Mouse (Mus musculus): Measurements from ENCODE around the gene Usp21. TPM values are rescaled to one million over a fixed set of nuclear protein-coding genes. Genes with fewer than 3 reads are reported as not detected.

Usp21 gene
- polyA plus RNA-seq (2015; fragmentation: Nextera tagmentation; extraction: Ambion mirVana), result 27.7 and 43.9 TPM in 2 replicates

GRCm38 (mm10) chr1:171287136-171288081, at the start of gene Usp21:
Gene Usp21, minus strand, starts transcription at chr1:171287991.

GRCm38 (mm10) chr1:171328839-171329432, 41.1 kb upstream of the Usp21 start, which contains the start of gene Dedd:
Gene Dedd, plus strand, starts transcription at chr1:171329145.

GRCm38 (mm10) chr1:171294298-171295062, 6.7 kb upstream of the Usp21 start, which contains the start of gene Ufc1:
Gene Ufc1, minus strand, starts transcription at chr1:171295024.

GRCm38 (mm10) chr1:171280916-171281527, 6.8 kb downstream of the Usp21 start, which contains the start of gene Ppox:
Gene Ppox, minus strand, starts transcription at chr1:171281186.

GRCm38 (mm10) chr1:171269848-171270572, 17.8 kb downstream of the Usp21 start, which contains the start of gene B4galt3:
Gene B4galt3, plus strand, starts transcription at chr1:171270328.

GRCm38 (mm10) chr1:171250680-171251593, 36.9 kb downstream of the Usp21 start, which contains the start of gene Ndufs2:
Gene Ndufs2, minus strand, starts transcription at chr1:171251388.

GRCm38 (mm10) chr1:171249913-171250600, 37.7 kb downstream of the Usp21 start, which contains the start of gene Adamts4:
Gene Adamts4, plus strand, starts transcription at chr1:171250421.

GRCm38 (mm10) chr1:171234126-171234525, 53.7 kb downstream of the Usp21 start, which contains the start of gene Fcer1g:
Gene Fcer1g, minus strand, starts transcription at chr1:171234365.

Other genes with a start within 250 kb of the Usp21 start
- 42.6 and 55.1 TPM in 2 replicates for gene Fcgr3, start 223.1 kb downstream of the Usp21 start, polyA plus RNA-seq (2015; fragmentation: Nextera tagmentation; extraction: Ambion mirVana)
- 4.1 and 7.5 TPM in 2 replicates for gene Cfap126, start 174.1 kb downstream of the Usp21 start, polyA plus RNA-seq (2015; fragmentation: Nextera tagmentation; extraction: Ambion mirVana)
- gene Sdhc, start 137.4 kb downstream of the Usp21 start, polyA plus RNA-seq (2015; fragmentation: Nextera tagmentation; extraction: Ambion mirVana), result 198 and 253 TPM in 2 replicates
- gene Mpz, start 137.3 kb downstream of the Usp21 start, polyA plus RNA-seq (2015; fragmentation: Nextera tagmentation; extraction: Ambion mirVana), result 9.0 and 16.4 TPM in 2 replicates
- 6.8 and 12.3 TPM in 2 replicates for gene Pcp4l1, start 91.7 kb downstream of the Usp21 start, polyA plus RNA-seq (2015; fragmentation: Nextera tagmentation; extraction: Ambion mirVana)
- gene Nr1i3, start 74.0 kb downstream of the Usp21 start, polyA plus RNA-seq (2015; fragmentation: Nextera tagmentation; extraction: Ambion mirVana), result 1.7 and 2.5 TPM in 2 replicates
- gene Tomm40l, start 65.5 kb downstream of the Usp21 start, polyA plus RNA-seq (2015; fragmentation: Nextera tagmentation; extraction: Ambion mirVana), result 24.7 and 27.6 TPM in 2 replicates
- 476 and 741 TPM in 2 replicates for gene Apoa2, start 62.9 kb downstream of the Usp21 start, polyA plus RNA-seq (2015; fragmentation: Nextera tagmentation; extraction: Ambion mirVana)
- gene Fcer1g, start 53.6 kb downstream of the Usp21 start, polyA plus RNA-seq (2015; fragmentation: Nextera tagmentation; extraction: Ambion mirVana), result 91.3 and 98.9 TPM in 2 replicates
- 2.1 and 2.6 TPM in 2 replicates for gene Adamts4, start 37.6 kb downstream of the Usp21 start, polyA plus RNA-seq (2015; fragmentation: Nextera tagmentation; extraction: Ambion mirVana)
- 307 and 430 TPM in 2 replicates for gene Ndufs2, start 36.6 kb downstream of the Usp21 start, polyA plus RNA-seq (2015; fragmentation: Nextera tagmentation; extraction: Ambion mirVana)
- 25.8 and 38.1 TPM in 2 replicates for gene B4galt3, start 17.7 kb downstream of the Usp21 start, polyA plus RNA-seq (2015; fragmentation: Nextera tagmentation; extraction: Ambion mirVana)
- 19.7 and 42.8 TPM in 2 replicates for gene Ppox, start 6.8 kb downstream of the Usp21 start, polyA plus RNA-seq (2015; fragmentation: Nextera tagmentation; extraction: Ambion mirVana)
- gene Ufc1, start 7.0 kb upstream of the Usp21 start, polyA plus RNA-seq (2015; fragmentation: Nextera tagmentation; extraction: Ambion mirVana), result 136 and 154 TPM in 2 replicates
- gene Dedd, start 41.2 kb upstream of the Usp21 start, polyA plus RNA-seq (2015; fragmentation: Nextera tagmentation; extraction: Ambion mirVana), result 25.9 and 36.8 TPM in 2 replicates
- 36.4 and 71.2 TPM in 2 replicates for gene Nit1, start 57.7 kb upstream of the Usp21 start, polyA plus RNA-seq (2015; fragmentation: Nextera tagmentation; extraction: Ambion mirVana)
- 71.6 and 101 TPM in 2 replicates for gene Pfdn2, start 57.7 kb upstream of the Usp21 start, polyA plus RNA-seq (2015; fragmentation: Nextera tagmentation; extraction: Ambion mirVana)
- gene Klhdc9, start 72.8 kb upstream of the Usp21 start, polyA plus RNA-seq (2015; fragmentation: Nextera tagmentation; extraction: Ambion mirVana), result 5.3 and 6.9 TPM in 2 replicates
- 0.19 and 0.27 TPM in 2 replicates for gene Nectin4, start 82.1 kb upstream of the Usp21 start, polyA plus RNA-seq (2015; fragmentation: Nextera tagmentation; extraction: Ambion mirVana)
- gene Arhgap30, start 101.0 kb upstream of the Usp21 start, polyA plus RNA-seq (2015; fragmentation: Nextera tagmentation; extraction: Ambion mirVana), result 2.2 and 2.3 TPM in 2 replicates
- gene Usf1, start 123.3 kb upstream of the Usp21 start, polyA plus RNA-seq (2015; fragmentation: Nextera tagmentation; extraction: Ambion mirVana), result 54.5 and 56.5 TPM in 2 replicates
- 2.3 and 2.7 TPM in 2 replicates for gene Tstd1, start 130.9 kb upstream of the Usp21 start, polyA plus RNA-seq (2015; fragmentation: Nextera tagmentation; extraction: Ambion mirVana)
- gene F11r, start 149.5 kb upstream of the Usp21 start, polyA plus RNA-seq (2015; fragmentation: Nextera tagmentation; extraction: Ambion mirVana), result 56.2 and 87.2 TPM in 2 replicates
- 16.8 and 18.8 TPM in 2 replicates for gene Alyref2, start 215.5 kb upstream of the Usp21 start, polyA plus RNA-seq (2015; fragmentation: Nextera tagmentation; extraction: Ambion mirVana)
- not detected in 2 replicates for gene Itln1, start 247.3 kb upstream of the Usp21 start, polyA plus RNA-seq (2015; fragmentation: Nextera tagmentation; extraction: Ambion mirVana)

Data from adrenal gland, postnatal 0 days (tissue).